Mouse (Mus musculus) kidney, embryonic 14.5 days (tissue): ENCODE data around the gene Cct5. TPM values are rescaled to one million over a fixed set of nuclear protein-coding genes. Genes with fewer than 3 reads are reported as not detected.

Experiments
- ATAC-seq: fragments of 200-750 bp; cut with Nextera tagmentation; 2 replicates; pipeline ENCODE4 v1.8.0; 2017; ENCODE audit warnings: moderate number of reproducible peaks, mild to moderate bottlenecking, moderate TSS enrichment, moderate library complexity; ENCODE audit not compliant: low FRiP score, low TSS enrichment
- H3K27ac ChIP-seq: fragments of 300-500 bp; sonication (generic); 2 replicates; pipeline ENCODE4 v1.5.1; 2014; ENCODE audit warnings: low read depth, mild to moderate bottlenecking, low read length, moderate library complexity, mixed read lengths
- H3K27me3 ChIP-seq: fragments of 300-500 bp; sonication (generic); 2 replicates; pipeline ENCODE4 v1.6.1; 2014; ENCODE audit warnings: mild to moderate bottlenecking, low read length; ENCODE audit not compliant: control insufficient read depth, insufficient read depth
- H3K36me3 ChIP-seq: fragments of 300-500 bp; sonication (generic); 2 replicates; pipeline ENCODE4 v1.6.1; 2014; ENCODE audit warnings: low read length, mixed read lengths; ENCODE audit not compliant: control insufficient read depth, insufficient read depth
- H3K4me1 ChIP-seq: fragments of 300-500 bp; sonication (generic); 2 replicates; pipeline ENCODE4 v1.6.1; 2014; ENCODE audit warnings: low read length, mixed read lengths; ENCODE audit not compliant: control insufficient read depth, insufficient read depth
- H3K4me2 ChIP-seq: fragments of 300-500 bp; sonication (generic); replicated peaks from 2 replicates; pipeline ENCODE4 v1.6.1; 2014; ENCODE audit warnings: low read depth, mild to moderate bottlenecking, low read length
- H3K4me3 ChIP-seq: fragments of 300-500 bp; sonication (generic); 2 replicates; pipeline ENCODE4 v1.5.1; 2014; ENCODE audit warnings: mild to moderate bottlenecking, low read length
- H3K9ac ChIP-seq: fragments of 300-500 bp; sonication (generic); 2 replicates; pipeline ENCODE4 v1.6.1; 2014; ENCODE audit warnings: low read depth, mild to moderate bottlenecking, low read length, moderate library complexity
- H3K9me3 ChIP-seq: fragments of 300-500 bp; sonication (generic); 2 replicates; pipeline ENCODE4 v1.6.1; 2016; ENCODE audit warnings: low read length; ENCODE audit not compliant: control insufficient read depth
- WGBS: fragments of 180-500 bp; shearing (Covaris S2); extraction: QIAGEN DNeasy Blood & Tissue Kit; methylation state at CpG from one replicate; pipeline ENCODE4 v1.1.7; 2014; 5-methylcytosine and 5-hydroxymethylcytosine counted together
- polyA plus RNA-seq: library from polyadenylated mRNA; unstranded; fragments of >200 nt; fragmentation: Nextera tagmentation; extraction: Ambion mirVana; gene quantifications from 2 replicates; pipeline ENCODE4 v1.2.1, GENCODE M21; 2014

Cct5 gene
- polyA plus RNA-seq, 1 experiment from 2014 or later: 654 TPM

GRCm38 (mm10) chr15:31563577-31564546, 37.7 kb downstream of the Cct5 start:
- H3K4me1 ChIP-seq: peaks cover 8% of the 10 kb centered on the region; the same call in 1 of the 2 replicates
- no peak for ATAC-seq
- H3K4me2 ChIP-seq: peak overlapping the region; percentile 13; the same call in 1 of the 2 replicates
- no peak overlapping the region for H3K4me3 ChIP-seq
- no peaks in the 10 kb centered on the region for H3K27me3 ChIP-seq
- H3K27ac ChIP-seq: no peak overlapping the region
- WGBS: 47% methylated on average over 19 of the region's 19 CpGs
- no peaks in the 10 kb centered on the region; the same call in 1 of the 2 replicates for H3K9me3 ChIP-seq
- no peak overlapping the region for H3K9ac ChIP-seq
- no peaks in the 10 kb centered on the region for H3K36me3 ChIP-seq

DNA sequence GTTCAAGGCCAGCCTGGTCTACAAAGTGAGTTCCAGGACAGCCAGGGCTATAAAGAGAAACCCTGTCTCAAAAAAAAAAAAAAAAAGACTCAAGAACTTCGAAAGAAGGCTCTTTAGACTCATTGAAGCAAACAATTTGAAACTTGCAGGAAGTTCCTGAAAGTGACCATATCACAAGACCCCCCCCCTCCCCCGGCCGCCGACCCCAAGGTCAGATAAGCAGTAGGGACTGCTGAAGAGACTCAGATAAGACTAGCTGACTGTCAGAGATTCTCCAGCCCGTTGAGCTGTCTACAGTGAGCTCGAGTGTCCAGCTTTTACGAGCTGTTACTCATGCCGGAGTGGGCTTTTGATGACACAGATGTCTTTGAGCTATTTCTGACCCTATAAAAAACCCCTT, 38.8 kb downstream of the Cct5 start:
- Histone ChIP-seq H3K4me3 (no peak overlapping the region), H3K36me3 (no peaks in the 10 kb centered on the region), H3K27me3 (no peaks in the 10 kb centered on the region), H3K4me2 (no peak overlapping the region), H3K9me3 (no peaks in the 10 kb centered on the region; the same call in 1 of the 2 replicates), H3K9ac (no peak overlapping the region), H3K4me1 (peaks cover 4% of the 10 kb centered on the region; the same call in 1 of the 2 replicates), H3K27ac (no peak overlapping the region)
- no peak for ATAC-seq
- 60% methylated on average over 8 of the region's 8 CpGs for WGBS

GRCm38 (mm10) chr15:31561976-31562375, 39.6 kb downstream of the Cct5 start:
- Histone ChIP-seq H3K4me3 (no peak overlapping the region), H3K36me3 (no peaks in the 10 kb centered on the region), H3K9me3 (no peaks in the 10 kb centered on the region; the same call in 1 of the 2 replicates), H3K27ac (no peak overlapping the region), H3K27me3 (no peaks in the 10 kb centered on the region), H3K4me2 (no peak overlapping the region), H3K4me1 (peaks cover 4% of the 10 kb centered on the region; the same call in 1 of the 2 replicates), H3K9ac (no peak overlapping the region)
- ATAC-seq: no peak
- WGBS: 97% methylated on average over 4 of the region's 4 CpGs

- H3K27me3 ChIP-seq: no peaks in the 10 kb centered on the region
- H3K27ac ChIP-seq: no peak overlapping the region
- no peak overlapping the region for H3K4me2 ChIP-seq
- H3K9ac ChIP-seq: no peak overlapping the region
- H3K36me3 ChIP-seq: no peaks in the 10 kb centered on the region
- H3K4me1 ChIP-seq: peaks cover 4% of the 10 kb centered on the region; the same call in 1 of the 2 replicates
- no peaks in the 10 kb centered on the region; the same call in 1 of the 2 replicates for H3K9me3 ChIP-seq
- no peak overlapping the region for H3K4me3 ChIP-seq
- WGBS: 83% methylated on average over 6 of the region's 6 CpGs
- no peak for ATAC-seq
Measured at GRCm38 (mm10) chr15:31561390-31561789, 40.2 kb downstream of the Cct5 start.

- WGBS: 81% methylated on average over 2 of the region's 2 CpGs
- ATAC-seq: no peak
- Histone ChIP-seq H3K9ac (no peak overlapping the region), H3K27ac (no peak overlapping the region), H3K36me3 (no peaks in the 10 kb centered on the region), H3K9me3 (no peaks in the 10 kb centered on the region), H3K4me3 (no peak overlapping the region), H3K4me1 (no peaks in the 10 kb centered on the region), H3K27me3 (no peaks in the 10 kb centered on the region), H3K4me2 (no peak overlapping the region)
Measured at GRCm38 (mm10) chr15:31554855-31555254, 46.7 kb downstream of the Cct5 start.

DNA sequence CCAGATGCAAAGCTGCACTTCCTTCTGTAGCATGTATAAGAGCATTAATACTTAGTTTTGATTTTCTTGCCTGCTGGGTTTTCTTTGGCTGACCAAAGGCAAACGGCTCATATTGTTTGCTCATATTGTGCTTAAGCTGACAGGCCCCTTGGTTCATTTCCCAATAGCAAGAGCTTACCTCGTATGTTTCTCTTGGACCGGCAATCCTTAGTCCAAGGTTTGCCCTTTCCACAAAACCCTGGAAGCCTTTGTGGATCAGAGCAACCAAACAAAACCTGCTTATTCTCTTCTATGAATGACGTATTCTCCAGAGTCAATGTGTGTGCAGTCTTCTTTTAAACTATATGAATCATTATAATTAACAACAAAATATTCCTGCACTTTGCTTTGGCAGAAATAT, 51.2 kb downstream of the Cct5 start:
- no peaks in the 10 kb centered on the region for H3K27me3 ChIP-seq

DNA sequence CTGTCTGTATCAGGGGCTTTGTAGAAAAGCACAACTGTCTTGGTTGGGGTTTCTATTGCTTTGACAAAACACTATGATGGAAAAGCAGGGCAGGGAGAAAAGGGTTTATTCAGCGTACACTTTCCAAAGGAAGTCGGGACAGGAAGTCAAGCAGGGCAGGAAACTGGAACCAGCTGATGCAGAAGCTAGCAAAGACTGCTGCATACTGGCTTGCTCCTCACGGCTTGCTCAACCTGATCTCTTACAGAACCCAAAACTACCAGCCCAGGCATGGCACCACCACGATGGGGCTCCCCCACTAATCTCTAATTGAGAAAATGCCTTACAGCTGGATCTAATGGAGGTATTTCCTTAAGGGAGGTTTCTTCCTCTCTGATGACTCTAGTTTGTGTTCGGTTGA, 54.2 kb downstream of the Cct5 start:
- H3K9ac ChIP-seq: no peak overlapping the region
- ATAC-seq: no peak
- no peak overlapping the region for H3K4me3 ChIP-seq
- 68% methylated on average over 5 of the region's 5 CpGs for WGBS
- H3K4me2 ChIP-seq: no peak overlapping the region
- no peak overlapping the region for H3K27ac ChIP-seq
- H3K27me3 ChIP-seq: no peaks in the 10 kb centered on the region
- peaks cover 7% of the 10 kb centered on the region; the same call in 1 of the 2 replicates for H3K4me1 ChIP-seq
- H3K36me3 ChIP-seq: no peaks in the 10 kb centered on the region
- H3K9me3 ChIP-seq: no peaks in the 10 kb centered on the region

More for the DNA sequence above, 51.2 kb downstream of the Cct5 start:
- Histone ChIP-seq H3K36me3 (no peaks in the 10 kb centered on the region), H3K4me1 (peaks cover 2% of the 10 kb centered on the region; the same call in 1 of the 2 replicates), H3K9me3 (no peaks in the 10 kb centered on the region), H3K9ac (no peak overlapping the region), H3K4me2 (no peak overlapping the region), H3K27ac (no peak overlapping the region), H3K4me3 (no peak overlapping the region)
- ATAC-seq: no peak
- 78% methylated on average over 4 of the region's 4 CpGs for WGBS

DNA sequence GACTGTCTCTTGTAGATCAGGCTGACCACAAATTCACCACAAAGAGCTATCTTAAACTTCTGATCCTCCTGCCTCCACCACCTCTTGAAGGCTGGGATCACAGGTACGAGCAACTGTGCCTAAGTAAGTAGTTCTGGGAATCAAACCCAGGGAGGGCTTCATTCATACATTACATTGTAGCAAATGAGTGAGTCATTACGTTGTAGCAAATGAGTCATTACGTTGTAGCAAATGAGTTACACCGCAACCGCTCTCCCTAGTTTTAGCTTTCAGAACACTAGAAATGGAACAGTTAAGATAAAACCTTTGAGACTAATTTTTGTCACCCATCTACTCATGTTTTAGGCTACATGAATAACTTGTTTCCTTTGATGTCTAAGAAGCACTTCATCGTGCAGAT, 55.3 kb downstream of the Cct5 start:
- no peak overlapping the region for H3K27ac ChIP-seq
- WGBS: 81% methylated on average over 6 of the region's 6 CpGs
- no peaks in the 10 kb centered on the region for H3K27me3 ChIP-seq
- no peaks in the 10 kb centered on the region for H3K9me3 ChIP-seq
- no peak overlapping the region for H3K9ac ChIP-seq
- H3K36me3 ChIP-seq: no peaks in the 10 kb centered on the region
- H3K4me3 ChIP-seq: no peak overlapping the region
- no peak for ATAC-seq
- H3K4me2 ChIP-seq: no peak overlapping the region
- H3K4me1 ChIP-seq: peaks cover 15% of the 10 kb centered on the region; the same call in 1 of the 2 replicates

DNA sequence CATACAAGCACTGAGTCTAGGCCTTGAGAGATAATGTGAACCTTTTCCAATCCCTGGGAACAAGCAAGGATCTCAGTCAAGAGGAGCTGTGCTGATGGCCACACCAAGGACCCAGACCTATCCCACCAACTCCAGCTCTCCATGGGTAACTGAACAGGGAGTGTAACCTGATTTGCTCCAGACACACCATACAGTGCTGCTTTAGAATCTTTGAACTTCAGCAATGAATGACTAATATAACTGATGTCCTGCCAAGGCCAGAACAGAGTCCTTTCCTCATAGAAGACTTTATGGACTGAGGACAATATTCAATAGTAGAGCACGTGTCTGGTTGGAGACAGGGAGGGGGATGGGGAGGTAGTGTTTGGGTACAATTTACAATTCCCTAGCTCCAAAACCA, 56.5 kb downstream of the Cct5 start:
- Histone ChIP-seq H3K36me3 (no peaks in the 10 kb centered on the region), H3K27me3 (no peaks in the 10 kb centered on the region), H3K4me1 (peaks cover 15% of the 10 kb centered on the region; the same call in 1 of the 2 replicates), H3K27ac (no peak overlapping the region), H3K4me2 (no peak overlapping the region), H3K4me3 (no peak overlapping the region), H3K9me3 (no peaks in the 10 kb centered on the region), H3K9ac (no peak overlapping the region)
- WGBS: 65% methylated on average over 1 of the region's 1 CpGs
- no peak for ATAC-seq
